Mouse (Mus musculus) embryonic fibroblast, embryonic 13.5 days (primary cell): ENCODE results near the gene Taf8.

Source experiments
- CTCF ChIP-seq: IDR thresholded peaks from 2 replicates; pipeline ENCODE4 v1.5.1; 2011; ENCODE audit warnings: mild to moderate bottlenecking, control low read depth, low read length, moderate library complexity, borderline replicate concordance; ENCODE audit not compliant: insufficient read depth
- POLR2A ChIP-seq: IDR thresholded peaks from 2 replicates; pipeline ENCODE4 v1.6.1; 2011; ENCODE audit warnings: low read depth, mild to moderate bottlenecking, control low read depth, low read length, moderate library complexity

DNA sequence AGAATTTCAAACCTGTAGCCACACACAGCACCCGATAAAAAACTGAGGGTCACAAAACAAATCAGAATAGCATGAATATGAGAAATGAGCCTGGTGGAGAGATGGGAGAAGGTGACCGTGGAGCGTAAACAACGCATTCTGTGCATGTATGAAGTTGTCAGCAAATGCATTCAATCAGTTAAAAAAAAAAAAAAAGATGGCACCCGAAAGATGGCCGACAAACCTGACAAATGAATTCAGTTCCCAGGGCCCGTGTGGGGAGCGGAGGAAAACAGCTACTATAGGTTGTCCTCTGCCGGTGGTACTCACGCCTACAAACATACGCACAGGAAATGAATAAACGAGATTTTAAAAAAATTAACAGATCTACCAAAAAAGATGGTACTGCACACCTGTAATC is 43.1 kb upstream of the Taf8 start:
- TF ChIP-seq CTCF, result no peak
- TF ChIP-seq POLR2A, result no peak
